Mouse (Mus musculus) telencephalon, adult 2 months (tissue): ENCODE measurements at regions not wholly inside any gene's neighbourhood (a gene's known extent, or its start where the extent isn't known, plus 50 kb on each side); places are given as distances from the start of the nearest gene placed in this dataset.

Experiments
- DNase-seq: peaks from one replicate; pipeline ENCODE4 v3.0.0-alpha.2; 2011; ENCODE audit warnings: low read depth, low spot score

- DNase-seq, result peak; percentile 68
Measured at GRCm38 (mm10) chr3:9200156-9200555, 409.7 kb downstream of the Zfp704 start.

- DNase-seq, result no peak
Measured at GRCm38 (mm10) chr3:9198652-9199332, 411.1 kb downstream of the Zfp704 start.

GRCm38 (mm10) chr3:9195781-9196180 is 414.1 kb downstream of the Zfp704 start:
- DNase-seq, result no peak

GRCm38 (mm10) chr3:9189366-9190287 is 420.3 kb downstream of the Zfp704 start:
- DNase-seq, result peak; percentile 36

- no peak for DNase-seq
Measured at GRCm38 (mm10) chr3:9186364-9187120, 423.3 kb downstream of the Zfp704 start.

GRCm38 (mm10) chr3:9181576-9181975 is 428.3 kb downstream of the Zfp704 start:
- DNase-seq, result no peak

- DNase-seq, result no peak
Measured at GRCm38 (mm10) chr3:9179641-9180040, 430.2 kb downstream of the Zfp704 start.

- no peak for DNase-seq
Measured at GRCm38 (mm10) chr3:9174517-9174832, 435.4 kb downstream of the Zfp704 start.

GRCm38 (mm10) chr3:9173643-9174516 is 436.0 kb downstream of the Zfp704 start:
- peak; percentile 60 for DNase-seq

- DNase-seq, result no peak
Measured at GRCm38 (mm10) chr3:9171970-9172369, 437.9 kb downstream of the Zfp704 start.

- no peak for DNase-seq
Measured at GRCm38 (mm10) chr3:9168955-9169354, 440.9 kb downstream of the Zfp704 start.

GRCm38 (mm10) chr3:9159073-9159472 is 450.8 kb downstream of the Zfp704 start:
- DNase-seq, result no peak

GRCm38 (mm10) chr3:9154172-9154571 is 455.7 kb downstream of the Zfp704 start:
- DNase-seq, result no peak

GRCm38 (mm10) chr3:9153690-9154089 is 456.2 kb downstream of the Zfp704 start:
- peak; percentile 12 for DNase-seq

- DNase-seq, result no peak
Measured at GRCm38 (mm10) chr3:9152256-9152655, 457.6 kb downstream of the Zfp704 start.

- DNase-seq, result no peak
Measured at GRCm38 (mm10) chr3:9151590-9151989, 458.3 kb downstream of the Zfp704 start.

GRCm38 (mm10) chr3:9148605-9149004 is 461.3 kb downstream of the Zfp704 start:
- DNase-seq, result no peak

GRCm38 (mm10) chr3:9146481-9146880 is 463.4 kb downstream of the Zfp704 start:
- no peak for DNase-seq

GRCm38 (mm10) chr3:9145612-9146011 is 464.3 kb downstream of the Zfp704 start:
- DNase-seq, result no peak

GRCm38 (mm10) chr3:9141836-9142235 is 468.0 kb downstream of the Zfp704 start:
- no peak for DNase-seq
